Mouse (Mus musculus): ENCODE results near the gene Tab1.

GRCm38 (mm10) chr15:80083740-80084139 lies 49.2 kb upstream of the Tab1 start:
- no peak for TF ChIP-seq CTCF (IDR thresholded peaks at IDR 0.05; ENCODE audit: insufficient read depth, low read depth, low read length)
- no peak for TF ChIP-seq POLR2A (IDR thresholded peaks at IDR 0.05; ENCODE audit: insufficient read depth, low read depth, low read length)

Measured in olfactory bulb, adult 2 months (tissue).